Mouse (Mus musculus) G1E-ER4 (cell line): Measurements from ENCODE around the gene Gramd2. TPM values are rescaled to one million over a fixed set of nuclear protein-coding genes. Genes with fewer than 3 reads are reported as not detected.

Experiments
- GATA1 ChIP-seq: IDR thresholded peaks from one replicate; pipeline ENCODE4 v1.8.0; 2012; ENCODE audit warnings: low read length, inconsistent platforms
- polyA plus RNA-seq: library from polyadenylated mRNA; stranded (reverse); fragments of >175 nt; gene quantifications from 2 replicates; pipeline ENCODE4 v1.2.3, GENCODE M21; 2012

Gene Gramd2
- polyA plus RNA-seq, 1 experiment: not detected

DNA sequence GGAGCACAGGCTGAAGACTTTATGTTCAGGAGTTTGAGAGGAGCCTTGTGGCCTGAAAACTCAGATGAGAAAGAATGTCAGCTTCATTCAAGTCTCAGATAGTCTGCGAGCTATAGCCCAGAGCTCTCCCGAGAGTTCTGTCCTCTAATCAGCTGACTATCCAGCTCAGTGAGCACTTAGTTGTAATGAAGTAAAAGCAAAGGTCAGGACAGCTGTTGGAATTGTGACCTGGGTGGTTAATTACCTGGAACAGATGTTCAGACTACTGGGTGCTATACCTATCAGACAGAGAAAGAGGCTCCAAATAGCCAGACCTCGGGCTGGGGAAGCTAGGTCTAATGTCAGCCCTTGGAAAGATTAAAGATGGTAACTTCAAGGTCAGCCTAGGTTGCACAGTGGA, 16.0 kb upstream of the Gramd2 start:
- no peak for TF ChIP-seq GATA1

- TF ChIP-seq GATA1: no peak
These were observed 15.2 kb upstream of the Gramd2 start for GRCm38 (mm10) chr9:59664664-59665256.

DNA sequence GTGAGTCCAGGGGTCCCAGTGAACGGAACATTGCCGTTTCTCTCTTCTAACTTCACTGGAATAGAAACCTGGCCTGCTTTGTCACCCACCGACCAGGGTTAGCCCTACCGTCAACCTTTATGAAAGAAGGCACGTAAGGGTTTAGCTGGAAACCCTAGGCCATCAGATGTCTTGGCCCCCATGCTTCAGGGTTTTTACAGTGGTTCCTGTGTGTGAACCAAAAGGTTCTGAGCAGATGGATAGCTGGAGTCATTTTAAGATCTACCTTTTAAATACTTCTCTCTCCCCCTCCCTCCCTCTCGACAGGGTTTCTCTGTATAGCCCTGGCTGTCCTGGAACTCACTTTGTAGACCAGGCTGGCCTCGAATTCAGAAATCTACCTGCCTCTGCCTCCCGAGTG, 13.9 kb upstream of the Gramd2 start:
- TF ChIP-seq GATA1: no peak

DNA sequence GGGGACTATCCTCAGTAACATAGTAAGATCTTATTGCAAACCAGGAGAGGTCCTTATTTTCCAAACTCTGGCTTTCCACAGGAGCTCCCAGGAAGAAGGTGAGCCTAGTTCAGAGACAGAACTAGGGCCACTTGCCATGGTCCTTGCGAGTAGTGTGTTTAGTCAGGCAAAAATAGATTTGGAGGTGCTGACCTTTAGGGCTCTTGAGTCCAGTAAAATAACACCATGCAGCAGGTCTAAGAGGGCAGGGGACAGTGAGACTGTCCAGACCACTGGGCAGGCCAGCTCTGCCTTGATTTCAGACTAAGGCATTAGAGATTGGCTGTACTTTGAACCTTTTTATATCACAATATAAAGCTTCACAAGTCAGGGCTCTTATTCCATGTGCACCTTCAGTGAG, 13.1 kb upstream of the Gramd2 start:
- no peak for TF ChIP-seq GATA1

DNA sequence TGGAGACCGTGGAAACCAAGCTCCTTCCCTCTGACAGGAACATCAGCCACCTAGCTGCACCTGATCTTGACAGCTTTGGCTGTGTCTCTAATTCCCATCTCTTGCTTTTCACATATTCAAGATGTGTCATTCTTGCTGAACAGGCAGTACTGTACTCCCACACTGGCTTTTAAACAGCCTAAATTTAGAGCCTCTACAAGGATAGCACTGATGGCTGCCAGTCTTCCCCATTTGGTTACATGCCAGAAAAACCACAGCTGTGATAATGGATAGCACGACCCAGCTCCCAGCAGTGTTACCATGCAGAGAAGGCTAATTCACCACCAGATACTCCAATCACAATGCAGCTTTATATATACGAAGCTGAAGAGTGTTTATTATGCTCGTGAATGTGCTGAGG, 12.7 kb upstream of the Gramd2 start:
- TF ChIP-seq GATA1: no peak

- TF ChIP-seq GATA1: no peak
These were observed 12.0 kb upstream of the Gramd2 start for GRCm38 (mm10) chr9:59667904-59668303.

DNA sequence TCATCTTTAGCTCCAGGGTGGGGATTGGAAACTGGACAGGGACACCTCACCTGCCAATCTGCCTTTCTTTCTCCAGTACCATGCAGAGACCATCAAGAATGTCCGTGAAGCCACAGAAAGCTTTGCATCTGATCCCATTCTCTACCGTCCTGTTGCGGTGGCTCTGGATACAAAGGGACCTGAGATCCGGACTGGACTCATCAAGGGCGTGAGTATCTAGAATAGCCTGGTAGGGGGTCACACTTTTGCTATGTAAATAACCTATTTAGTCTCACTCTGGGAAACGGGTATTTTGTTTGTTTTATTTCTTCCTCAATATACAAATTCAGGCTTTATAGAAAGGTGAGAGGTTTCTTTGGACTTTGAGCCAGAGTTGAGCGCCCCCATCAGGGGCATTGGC, 11.5 kb upstream of the Gramd2 start:
- TF ChIP-seq GATA1: no peak

DNA sequence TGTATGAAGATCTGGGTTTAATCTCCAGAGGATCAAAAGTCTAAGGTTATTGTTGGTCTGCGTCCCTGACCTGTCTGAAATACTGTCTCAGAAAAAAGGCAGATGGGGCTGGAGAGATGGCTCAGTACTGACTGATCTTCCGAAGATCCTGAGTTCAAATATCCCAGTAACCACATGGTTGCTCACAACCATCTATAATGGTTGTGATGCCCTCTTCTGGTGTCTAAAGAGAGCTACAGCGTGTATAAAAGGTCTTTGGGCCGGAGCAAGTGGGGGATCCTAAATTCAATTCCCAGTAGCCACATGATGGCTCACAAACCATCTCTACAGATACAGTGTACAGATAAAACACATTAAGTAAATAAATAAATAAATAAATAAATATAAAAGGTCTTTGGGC, 10.8 kb upstream of the Gramd2 start:
- no peak for TF ChIP-seq GATA1

GRCm38 (mm10) chr9:59672195-59672894, 7.6 kb upstream of the Gramd2 start:
- TF ChIP-seq GATA1: no peak

DNA sequence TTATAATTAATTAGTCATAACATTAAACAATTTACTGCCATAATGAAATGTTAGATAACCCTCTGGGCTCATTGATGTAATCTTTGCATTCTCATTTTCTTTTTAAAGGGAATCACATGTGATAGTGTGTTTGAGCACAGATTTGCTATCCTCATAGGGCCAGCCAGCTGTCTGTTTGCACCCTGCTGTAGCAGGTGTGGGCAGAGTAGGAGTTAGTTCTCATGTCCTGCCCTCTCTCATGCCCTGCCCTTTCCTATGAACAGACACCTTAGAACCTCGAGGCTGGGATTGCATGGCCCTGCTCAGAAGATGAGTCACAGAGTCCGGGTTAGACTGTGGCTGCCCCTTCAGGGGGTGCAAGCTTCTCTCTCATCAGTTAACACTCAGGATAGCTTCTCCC, 6.5 kb upstream of the Gramd2 start:
- no peak for TF ChIP-seq GATA1

DNA sequence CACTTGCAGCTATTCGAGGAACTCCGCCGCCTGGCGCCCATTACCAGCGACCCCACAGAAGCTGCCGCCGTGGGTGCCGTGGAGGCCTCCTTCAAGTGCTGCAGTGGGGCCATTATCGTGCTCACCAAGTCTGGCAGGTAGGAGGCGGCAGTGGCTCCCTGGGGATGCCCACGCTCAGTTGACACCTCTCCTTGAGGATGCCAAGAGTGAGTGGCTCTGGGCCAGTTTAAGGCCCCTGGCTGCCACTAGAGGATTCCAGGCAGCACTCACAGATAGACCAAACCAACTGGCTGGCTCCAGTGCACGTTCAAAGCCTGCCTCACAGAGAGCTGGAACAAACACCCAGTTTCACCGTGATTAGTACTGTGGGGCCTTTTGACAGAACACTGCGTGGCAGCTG, 4.3 kb upstream of the Gramd2 start:
- TF ChIP-seq GATA1: no peak

DNA sequence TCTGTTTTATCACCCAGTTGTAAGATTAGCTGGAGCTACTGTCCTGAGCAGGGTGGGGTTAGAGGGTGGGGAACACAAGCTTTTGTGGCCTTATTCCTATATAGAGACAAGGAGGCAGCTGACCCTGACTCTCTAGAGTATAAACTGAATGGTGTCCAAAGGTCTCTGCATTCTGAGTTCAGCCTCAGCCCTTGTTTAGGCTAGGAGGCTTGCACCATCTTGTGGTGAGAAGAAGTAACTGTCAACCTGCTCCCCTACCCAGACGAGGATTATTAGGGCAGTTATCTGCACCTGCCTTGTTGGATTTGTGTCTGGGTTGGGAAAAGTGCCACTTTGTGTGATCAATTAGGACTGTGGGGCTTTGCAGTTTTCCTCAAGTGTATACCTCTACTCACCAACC, 1.6 kb upstream of the Gramd2 start:
- TF ChIP-seq GATA1: no peak

DNA sequence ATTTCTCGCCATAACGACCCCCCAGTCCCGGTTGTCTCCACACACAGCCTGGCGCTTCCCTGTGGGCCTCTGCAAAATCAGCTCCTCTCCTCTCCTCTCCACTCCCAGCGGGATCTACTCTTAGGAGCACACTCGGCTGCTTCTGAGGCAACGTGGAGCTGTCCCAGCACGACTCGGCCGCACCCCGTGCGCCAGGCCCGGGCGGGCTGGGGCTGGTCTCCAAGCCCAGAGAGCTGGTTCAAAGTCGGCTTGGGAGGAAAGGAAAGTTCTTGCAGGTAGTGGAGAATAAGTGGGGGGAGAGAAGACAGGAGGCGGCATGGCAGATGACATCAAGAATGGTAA, 561 bp downstream of the Gramd2 start:
- TF ChIP-seq GATA1: no peak

GRCm38 (mm10) chr9:59684020-59684419, 4.1 kb downstream of the Gramd2 start:
- no peak for TF ChIP-seq GATA1

- no peak for TF ChIP-seq GATA1
These were observed 7.6 kb downstream of the Gramd2 start for GRCm38 (mm10) chr9:59687416-59688046.

- TF ChIP-seq GATA1: no peak
These were observed 11.7 kb downstream of the Gramd2 start for GRCm38 (mm10) chr9:59691635-59692094.

DNA sequence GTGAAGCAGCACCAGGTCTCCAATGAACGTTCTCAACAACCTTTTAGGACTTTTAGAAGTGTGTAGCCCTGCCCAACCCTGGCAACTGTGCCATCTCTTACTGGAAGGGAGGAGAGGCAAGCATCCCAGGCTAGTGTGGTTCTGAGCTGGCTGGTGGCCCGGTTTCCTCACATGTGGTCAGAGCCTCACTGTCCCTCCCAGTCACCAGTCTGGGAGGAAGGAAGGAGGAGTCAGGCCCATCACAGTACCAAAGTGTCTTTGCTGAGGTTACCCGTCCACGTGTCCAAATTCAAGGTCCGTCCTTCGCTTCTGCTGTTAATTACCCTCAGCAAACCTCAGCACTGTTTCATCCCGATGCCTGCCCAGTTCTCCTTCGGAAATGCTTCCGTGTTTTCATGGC, 12.2 kb downstream of the Gramd2 start:
- TF ChIP-seq GATA1: no peak
